Mouse (Mus musculus) liver, embryonic 14.5 days (tissue): ENCODE data around the gene Prkcb.

Source experiments
- CTCF ChIP-seq: IDR thresholded peaks from 2 replicates; pipeline ENCODE4 v1.5.1; 2016; ENCODE audit warnings: antibody characterized with exemption, low read depth, control low read depth
- EP300 ChIP-seq: IDR thresholded peaks from 2 replicates; pipeline ENCODE4 v1.6.1; 2016; ENCODE audit warnings: antibody characterized with exemption, low read depth

GRCm38 (mm10) chr7:122279580-122279979 is 9.0 kb upstream of the Prkcb start:
- TF ChIP-seq CTCF = no peak
- no peak for TF ChIP-seq EP300
